Mouse (Mus musculus): ENCODE data around the gene Mrtfb. TPM values are rescaled to one million over a fixed set of nuclear protein-coding genes. Genes with fewer than 3 reads are reported as not detected.

The Mrtfb gene
- polyA plus RNA-seq, 1 experiment from 2014 or later, result 26.2 TPM

DNA sequence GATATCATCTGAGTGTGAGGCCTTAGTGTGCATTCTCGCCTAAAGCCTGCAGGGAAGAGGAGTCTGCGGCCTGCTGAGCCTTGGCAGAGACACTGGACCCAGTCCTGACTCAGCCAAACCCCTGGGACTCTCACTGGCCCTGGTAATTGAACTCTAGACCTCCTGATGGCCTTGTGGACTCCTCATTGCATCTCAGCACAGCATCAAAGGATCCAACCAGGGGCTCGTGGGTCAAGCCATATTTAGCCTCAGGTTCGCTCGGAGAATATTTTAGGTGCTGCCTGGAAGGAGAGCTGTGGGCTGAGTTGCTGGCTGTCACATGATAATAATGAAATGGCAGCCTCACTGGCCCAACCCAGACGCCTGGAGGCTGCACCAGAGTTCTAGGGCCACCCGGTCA is 196.4 kb downstream of the Mrtfb start:
- no peaks in the 10 kb centered on the region for H3K9me3 ChIP-seq (replicated peaks)
- no peak overlapping the region for H3K9ac ChIP-seq
- 81% methylated on average over 7 of the region's 7 CpGs for WGBS
- H3K27me3 ChIP-seq, result peaks cover 7% of the 10 kb centered on the region; the same call in 1 of the 2 replicates
- peaks cover 43% of the 10 kb centered on the region for H3K4me1 ChIP-seq
- H3K27ac ChIP-seq (replicated peaks), result 0 out of 2 replicates have a peak overlapping the region, but pooled peaks have one; percentile 80
- H3K36me3 ChIP-seq, result no peaks in the 10 kb centered on the region
- no peak overlapping the region for H3K4me2 ChIP-seq (replicated peaks)
- H3K4me3 ChIP-seq (replicated peaks), result no peak overlapping the region
- ATAC-seq (ENCODE audit: insufficient number of reproducible peaks, low FRiP score, low TSS enrichment, low read depth), result no peak

DNA sequence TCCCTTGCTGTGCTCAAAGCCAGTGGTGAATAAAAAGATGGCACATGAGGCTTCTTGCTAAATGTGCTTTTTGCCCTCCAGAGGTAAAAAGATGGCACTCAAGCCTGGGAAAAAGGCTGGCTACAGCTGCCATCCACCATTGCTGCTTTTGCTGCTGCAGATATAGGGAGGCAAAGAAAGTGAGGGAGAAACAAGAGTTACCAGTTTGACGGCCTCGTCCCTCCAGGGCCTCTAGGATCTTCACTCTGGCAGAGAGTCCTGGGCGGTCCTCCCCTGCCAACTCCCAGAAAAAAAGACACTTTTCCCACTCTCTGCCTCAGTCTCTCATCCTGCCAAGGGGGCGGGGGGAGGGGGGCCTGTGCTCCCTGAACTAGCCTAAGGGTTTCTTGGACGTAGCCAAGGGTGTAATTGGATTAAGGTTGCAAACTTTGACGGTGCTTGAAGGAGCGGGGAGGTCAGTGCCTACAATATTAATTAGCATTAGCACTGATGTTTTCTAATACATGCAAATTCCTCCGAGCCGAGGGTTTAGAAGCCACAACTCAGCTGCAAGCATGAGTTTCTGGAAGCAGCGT is 197.8 kb downstream of the Mrtfb start:
- 21% methylated on average over 10 of the region's 10 CpGs for WGBS
- peaks cover 36% of the 10 kb centered on the region for H3K4me1 ChIP-seq
- no peak overlapping the region for H3K9ac ChIP-seq
- peaks cover 7% of the 10 kb centered on the region; the same call in 1 of the 2 replicates for H3K27me3 ChIP-seq
- peak overlapping the region; percentile 29 for H3K4me2 ChIP-seq (replicated peaks)
- 0 out of 2 replicates have a peak, but pooled peaks have one; percentile 17 for ATAC-seq (ENCODE audit: insufficient number of reproducible peaks, low FRiP score, low TSS enrichment, low read depth)
- peak overlapping the region; percentile 80 for H3K27ac ChIP-seq (replicated peaks)
- H3K4me3 ChIP-seq (replicated peaks), result no peak overlapping the region
- H3K9me3 ChIP-seq (replicated peaks), result no peaks in the 10 kb centered on the region
- H3K36me3 ChIP-seq, result no peaks in the 10 kb centered on the region

DNA sequence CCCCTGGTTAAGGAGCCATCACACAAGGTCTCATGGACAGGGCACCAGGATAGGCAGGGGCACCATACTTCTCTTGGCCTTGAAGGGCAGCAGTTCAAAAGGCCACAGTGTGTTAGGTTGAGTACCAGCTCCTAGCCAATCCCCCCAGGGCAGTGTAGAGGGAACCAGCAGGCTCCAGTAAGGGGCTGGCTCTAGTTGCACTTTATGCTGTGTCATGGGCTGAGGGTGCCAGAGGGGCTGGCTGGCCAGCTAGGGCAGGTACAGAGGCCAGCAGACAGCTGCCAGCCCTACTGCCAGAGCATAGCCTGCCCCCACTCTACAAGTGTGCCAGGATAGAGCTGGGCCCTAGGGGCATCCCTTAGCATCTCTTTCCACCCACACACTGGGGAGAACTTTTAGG is 199.3 kb downstream of the Mrtfb start:
- H3K36me3 ChIP-seq, result no peaks in the 10 kb centered on the region
- H3K4me2 ChIP-seq (replicated peaks), result no peak overlapping the region
- no peak overlapping the region for H3K27ac ChIP-seq (replicated peaks)
- no peak overlapping the region for H3K9ac ChIP-seq
- no peak for ATAC-seq (ENCODE audit: insufficient number of reproducible peaks, low FRiP score, low TSS enrichment, low read depth)
- H3K4me3 ChIP-seq (replicated peaks), result no peak overlapping the region
- H3K27me3 ChIP-seq, result no peaks in the 10 kb centered on the region
- peaks cover 34% of the 10 kb centered on the region for H3K4me1 ChIP-seq
- H3K9me3 ChIP-seq (replicated peaks), result no peaks in the 10 kb centered on the region

DNA sequence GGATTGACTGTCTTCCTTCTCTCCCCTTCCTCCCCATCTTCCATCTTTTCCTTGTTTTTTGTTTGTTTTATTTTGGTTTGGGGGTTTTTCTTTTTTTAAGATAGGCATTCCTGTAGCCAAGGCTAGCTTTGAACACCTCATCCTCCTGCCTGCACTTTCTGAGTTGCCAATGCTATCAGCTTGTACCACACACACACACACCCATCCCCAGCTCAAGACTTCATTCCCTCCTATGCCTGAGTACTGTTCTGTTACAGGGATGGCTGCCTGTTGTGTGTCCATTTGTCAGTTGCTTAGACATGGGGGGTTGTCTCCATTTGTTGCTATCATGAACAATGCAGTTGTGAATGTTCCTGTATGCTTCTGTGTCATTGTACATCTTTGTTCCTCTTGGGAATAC is 202.3 kb downstream of the Mrtfb start:
- Histone ChIP-seq H3K27me3 (no peaks in the 10 kb centered on the region), H3K9ac (no peak overlapping the region), H3K36me3 (no peaks in the 10 kb centered on the region), H3K9me3 (replicated peaks) (no peaks in the 10 kb centered on the region), H3K4me2 (replicated peaks) (no peak overlapping the region), H3K27ac (replicated peaks) (no peak overlapping the region), H3K4me1 (peaks cover 43% of the 10 kb centered on the region), H3K4me3 (replicated peaks) (no peak overlapping the region)
- no peak for ATAC-seq (ENCODE audit: insufficient number of reproducible peaks, low FRiP score, low TSS enrichment, low read depth)

DNA sequence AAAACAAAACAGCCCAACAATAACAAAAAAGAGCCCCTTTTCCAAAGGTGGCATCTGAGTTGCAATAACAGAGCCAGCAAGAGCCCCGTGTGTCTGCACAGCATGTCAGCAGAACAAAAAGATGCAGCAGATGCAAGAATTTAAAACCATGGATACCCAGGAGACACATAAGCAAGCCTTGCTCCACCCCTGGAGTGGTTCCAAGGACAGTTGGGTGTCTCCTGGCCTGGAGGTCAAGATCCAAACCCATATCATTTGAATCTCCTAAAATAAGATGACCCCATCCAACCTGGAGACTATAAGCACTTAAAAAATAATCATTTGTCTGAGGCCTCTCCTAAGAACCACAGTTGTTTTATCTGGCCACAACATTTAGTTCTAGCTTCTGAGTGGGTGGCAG is 203.8 kb downstream of the Mrtfb start:
- H3K4me1 ChIP-seq, result peaks cover 34% of the 10 kb centered on the region
- WGBS, result 54% methylated on average over 1 of the region's 1 CpGs
- no peak overlapping the region for H3K9ac ChIP-seq
- H3K36me3 ChIP-seq, result no peaks in the 10 kb centered on the region
- H3K4me2 ChIP-seq (replicated peaks), result no peak overlapping the region
- no peaks in the 10 kb centered on the region for H3K9me3 ChIP-seq (replicated peaks)
- ATAC-seq (ENCODE audit: insufficient number of reproducible peaks, low FRiP score, low TSS enrichment, low read depth), result no peak
- H3K27ac ChIP-seq (replicated peaks), result 0 out of 2 replicates have a peak overlapping the region, but pooled peaks have one; percentile 14
- no peak overlapping the region for H3K4me3 ChIP-seq (replicated peaks)
- no peaks in the 10 kb centered on the region for H3K27me3 ChIP-seq

DNA sequence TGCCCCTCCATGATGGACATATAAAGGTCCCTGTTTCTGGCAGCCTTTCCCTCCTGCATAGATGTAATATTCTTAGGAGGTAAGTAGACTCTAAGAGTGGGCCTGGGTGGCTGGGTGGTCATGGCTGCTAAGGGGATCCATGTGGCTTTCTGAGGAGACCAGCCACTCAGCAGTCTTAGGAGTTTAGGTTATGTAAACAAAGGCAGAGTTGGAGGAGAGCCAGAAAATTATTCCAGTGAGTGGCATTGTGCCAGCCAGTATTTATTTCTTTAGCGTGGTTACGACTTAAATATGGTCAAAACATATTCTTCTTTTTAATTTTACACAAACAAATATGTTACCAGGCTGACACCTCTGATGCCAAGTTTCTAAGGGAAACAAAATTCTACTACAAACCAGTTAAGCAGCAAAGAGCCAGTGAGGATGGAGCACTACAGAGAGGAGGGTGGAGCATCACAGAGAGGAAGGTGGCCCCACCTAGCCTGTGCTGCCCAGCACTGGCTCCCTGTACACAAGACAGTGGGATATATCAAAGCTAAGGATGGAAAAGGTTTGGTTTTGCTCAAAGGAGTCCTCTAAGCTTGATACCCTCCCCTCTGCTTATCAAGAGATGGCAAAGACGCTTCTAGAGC is 204.6 kb downstream of the Mrtfb start:
- Histone ChIP-seq H3K4me1 (peaks cover 31% of the 10 kb centered on the region), H3K4me3 (replicated peaks) (no peak overlapping the region), H3K9ac (no peak overlapping the region), H3K9me3 (replicated peaks) (no peaks in the 10 kb centered on the region), H3K36me3 (no peaks in the 10 kb centered on the region), H3K4me2 (replicated peaks) (no peak overlapping the region), H3K27me3 (no peaks in the 10 kb centered on the region), H3K27ac (replicated peaks) (peak overlapping the region; percentile 13; the same call in 1 of the 2 replicates)
- WGBS, result 41% methylated on average over 3 of the region's 3 CpGs
- no peak for ATAC-seq (ENCODE audit: insufficient number of reproducible peaks, low FRiP score, low TSS enrichment, low read depth)

DNA sequence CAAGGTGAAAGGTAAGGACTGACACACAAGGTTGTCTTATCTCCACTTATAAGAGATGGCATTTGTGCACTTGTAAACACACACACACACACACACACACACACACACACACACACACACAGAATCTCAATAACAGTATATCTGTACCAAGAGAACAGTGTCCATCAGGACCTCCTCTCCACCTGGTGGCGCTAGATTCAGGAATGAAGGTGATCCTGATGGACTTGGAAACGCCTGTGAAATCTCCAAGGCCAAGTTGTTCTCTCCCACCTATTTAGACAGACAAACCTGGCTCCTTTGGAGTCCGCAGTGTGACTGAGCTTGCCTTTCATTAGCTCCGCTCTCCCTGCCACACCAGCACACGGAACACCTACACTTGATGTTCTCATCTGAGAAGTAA is 208.4 kb downstream of the Mrtfb start:
- no peak for ATAC-seq (ENCODE audit: insufficient number of reproducible peaks, low FRiP score, low TSS enrichment, low read depth)
- no peak overlapping the region for H3K9ac ChIP-seq
- peaks cover 40% of the 10 kb centered on the region for H3K4me1 ChIP-seq
- no peaks in the 10 kb centered on the region for H3K36me3 ChIP-seq
- H3K27ac ChIP-seq (replicated peaks), result no peak overlapping the region
- H3K4me2 ChIP-seq (replicated peaks), result no peak overlapping the region
- no peak overlapping the region for H3K4me3 ChIP-seq (replicated peaks)
- no peaks in the 10 kb centered on the region for H3K9me3 ChIP-seq (replicated peaks)
- no peaks in the 10 kb centered on the region for H3K27me3 ChIP-seq
- 85% methylated on average over 5 of the region's 5 CpGs for WGBS

MicroRNAs encoded within 50 kb of the gene (microRNA counts, 519-probe panel; counts per million panel counts)
- 2,716 counts per million, percentile 64 among the panel's probes with 10 or more counts for microRNA mmu-miR-193b

Small RNAs within 50 kb of the gene (microRNA-seq; reads per million reads assigned to microRNA genes)
- gene Mir193b (ENCODE audit: borderline number of aligned reads) (68.8 reads per million, percentile 50 among the genes with 10 or more reads in this experiment), gene Mir365-1 (ENCODE audit: borderline number of aligned reads) (not detected)

Other genes with a start within 250 kb of the Mrtfb start
- 12.2 and 13.2 TPM in 2 replicates for gene Ercc4, start 146.8 kb upstream of the Mrtfb start, polyA plus RNA-seq (2015; fragmentation: Nextera tagmentation; extraction: Ambion mirVana)